Mouse (Mus musculus): ENCODE measurements at regions not wholly inside any gene's neighbourhood (a gene's known extent, or its start where the extent isn't known, plus 50 kb on each side); places are given as distances from the start of the nearest gene placed in this dataset.
A peak's percentile ranks its signal among the peaks of the same experiment; 100 is the strongest.

GRCm38 (mm10) chr10:21828432-21829061 is 53.4 kb upstream of the Sgk1 start:
- no peak for DNase-seq (ENCODE audit: low read depth, low spot score)

GRCm38 (mm10) chr10:21829062-21829731 is 52.8 kb upstream of the Sgk1 start:
- DNase-seq (ENCODE audit: low read depth, low spot score): peak; percentile 97

- DNase-seq (ENCODE audit: low read depth, low spot score): no peak
Measured at GRCm38 (mm10) chr10:21831002-21831696, 50.8 kb upstream of the Sgk1 start.

Measured in R1 (cell line).